Mouse (Mus musculus) adrenal gland, postnatal 36 days (tissue): ENCODE measurements at regions not wholly inside any gene's neighbourhood (a gene's known extent, or its start where the extent isn't known, plus 50 kb on each side); places are given as distances from the start of the nearest gene placed in this dataset.
A peak's percentile ranks its signal among the peaks of the same experiment; 100 is the strongest.

ENCODE experiments used
- DNase-seq, 2 experiments: peaks; one replicate each; pipeline ENCODE4 v3.0.0; 2021; ENCODE audit warnings: mixed read lengths in 1 of 2

- no peak for DNase-seq
These were observed 81.6 kb upstream of the Stx16 start for GRCm38 (mm10) chr2:173994301-173995073.

- no peak for DNase-seq
These were observed 71.4 kb upstream of the Stx16 start for GRCm38 (mm10) chr2:174004666-174005065.

- no peak for DNase-seq
These were observed 68.1 kb upstream of the Stx16 start for GRCm38 (mm10) chr2:174007976-174008349.

GRCm38 (mm10) chr2:174008350-174009218, 67.5 kb upstream of the Stx16 start:
- no peak for DNase-seq

- DNase-seq = no peak
These were observed 66.1 kb upstream of the Stx16 start for GRCm38 (mm10) chr2:174010038-174010437.

- DNase-seq = no peak
These were observed 64.7 kb upstream of the Stx16 start for GRCm38 (mm10) chr2:174011399-174011798.

- DNase-seq = no peak
These were observed 61.7 kb upstream of the Stx16 start for GRCm38 (mm10) chr2:174014361-174014760.

- no peak for DNase-seq
These were observed 60.8 kb upstream of the Stx16 start for GRCm38 (mm10) chr2:174015283-174015682.

- no peak for DNase-seq
These were observed 60.0 kb upstream of the Stx16 start for GRCm38 (mm10) chr2:174016068-174016467.

GRCm38 (mm10) chr2:174017042-174017441, 59.1 kb upstream of the Stx16 start:
- DNase-seq = no peak

GRCm38 (mm10) chr2:174017596-174017995, 58.5 kb upstream of the Stx16 start:
- no peak for DNase-seq

GRCm38 (mm10) chr2:174018002-174018401, 58.1 kb upstream of the Stx16 start:
- DNase-seq = peak in 1 of 2 experiments; percentile 6

- DNase-seq = no peak
These were observed 57.1 kb upstream of the Stx16 start for GRCm38 (mm10) chr2:174018986-174019385.

GRCm38 (mm10) chr2:174019970-174020369, 56.1 kb upstream of the Stx16 start:
- DNase-seq = no peak

- no peak for DNase-seq
These were observed 55.7 kb upstream of the Stx16 start for GRCm38 (mm10) chr2:174020447-174020846.

GRCm38 (mm10) chr2:174021538-174021937, 54.6 kb upstream of the Stx16 start:
- no peak for DNase-seq

GRCm38 (mm10) chr2:174022292-174022691, 53.8 kb upstream of the Stx16 start:
- DNase-seq = no peak

- DNase-seq = peak; percentile 41 to 63
These were observed 50.8 kb upstream of the Stx16 start for GRCm38 (mm10) chr2:174025181-174025870.
